Mouse (Mus musculus) frontal cortex, postnatal 25 days (tissue): ENCODE data around the gene Pip4k2a.

Experiments
- DNase-seq, 2 experiments: peaks; one replicate each; pipeline ENCODE4 v3.0.0; 2022; ENCODE audit warnings: low spot score in 2 of 2

Pip4k2a gene

DNA sequence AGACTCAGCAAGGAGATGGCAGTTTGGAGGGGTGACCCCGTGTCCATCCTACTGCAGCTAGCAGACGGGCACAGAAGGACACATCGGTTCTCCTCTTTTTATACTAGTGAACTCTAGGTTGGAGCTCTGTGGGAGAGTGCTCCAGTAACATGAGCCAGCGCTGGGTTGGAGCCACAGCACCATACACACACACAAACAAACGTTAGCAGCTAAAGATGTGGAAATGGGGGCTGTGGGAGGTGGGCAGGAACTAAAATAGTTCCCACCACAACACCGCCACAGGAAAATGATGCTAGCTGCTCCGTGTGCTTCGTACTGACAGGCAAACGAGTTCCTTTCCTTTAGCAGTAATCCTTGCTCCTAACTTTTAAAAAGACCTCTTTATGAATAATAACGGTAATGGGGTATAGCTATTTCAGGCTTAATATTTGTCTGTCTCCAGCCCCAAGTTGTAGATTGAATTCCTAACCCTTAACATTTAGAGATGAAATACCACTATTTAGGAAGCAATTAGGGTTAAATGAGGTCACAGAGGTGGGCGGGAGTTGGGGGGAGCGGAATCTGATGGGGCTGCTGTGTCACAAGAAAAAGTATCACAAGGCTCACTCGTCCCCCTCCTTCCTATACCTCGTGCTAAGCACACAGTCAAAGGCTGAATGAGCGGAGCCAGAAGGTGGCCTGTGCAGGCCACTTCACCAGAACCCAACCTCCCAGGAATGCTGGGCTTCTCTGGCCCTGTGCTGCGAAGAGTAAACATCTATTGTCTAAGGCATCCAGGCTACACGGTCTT, 73.9 kb downstream of the Pip4k2a start:
- DNase-seq, result no peak

DNA sequence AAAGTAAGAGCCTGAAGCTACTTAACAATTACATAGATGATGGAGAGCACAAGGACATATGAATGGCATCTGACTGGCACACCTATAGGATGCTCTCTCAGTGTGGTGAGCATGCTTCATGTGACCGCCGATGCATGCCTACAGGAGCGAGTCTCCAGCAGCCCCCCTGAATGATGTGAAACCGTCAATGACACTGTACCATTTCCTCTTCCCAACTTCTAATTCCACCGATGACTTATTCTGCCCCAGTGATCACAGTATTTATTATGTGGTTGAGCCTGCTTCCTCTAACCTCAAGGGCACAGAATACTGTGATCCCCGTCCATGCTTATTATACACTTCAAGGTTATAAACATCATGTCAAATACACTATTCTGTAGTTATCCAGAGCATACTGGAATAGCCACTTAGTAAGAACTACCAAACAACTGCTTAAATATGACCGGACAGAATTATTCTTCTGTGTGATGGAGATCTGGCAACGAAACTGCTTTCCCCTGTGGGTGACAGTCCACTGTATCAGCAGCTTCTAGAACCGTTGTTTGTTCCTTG, 74.8 kb downstream of the Pip4k2a start:
- DNase-seq, result no peak

DNA sequence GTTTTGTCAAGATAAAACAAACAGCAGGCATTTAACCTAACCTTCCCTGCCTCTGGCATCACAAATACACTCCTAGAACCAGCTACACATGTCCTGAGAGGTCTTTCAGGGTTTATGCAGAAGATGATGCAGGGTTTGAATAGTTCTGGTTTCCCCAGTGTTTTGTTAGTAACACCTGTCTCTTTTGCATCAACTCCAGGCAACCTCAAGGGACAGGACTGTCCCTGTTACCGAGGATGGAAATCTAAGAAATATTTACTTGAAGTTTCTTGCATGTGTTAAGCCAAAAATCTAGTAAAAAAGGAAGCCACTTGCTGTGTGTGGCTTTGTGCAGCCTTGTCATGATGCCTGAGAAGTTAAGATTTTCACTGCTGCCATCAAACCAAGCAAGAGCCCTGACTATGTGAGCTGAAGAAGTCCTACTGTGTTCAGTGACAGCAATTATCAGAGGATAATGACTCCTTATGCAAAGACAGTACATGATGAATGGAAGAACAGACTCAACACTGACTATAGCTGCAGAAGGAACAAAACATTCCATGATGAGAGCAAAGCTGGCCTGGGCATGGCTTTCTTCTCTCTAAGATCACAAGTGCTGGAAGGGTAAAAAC, 76.3 kb downstream of the Pip4k2a start:
- no peak for DNase-seq

DNA sequence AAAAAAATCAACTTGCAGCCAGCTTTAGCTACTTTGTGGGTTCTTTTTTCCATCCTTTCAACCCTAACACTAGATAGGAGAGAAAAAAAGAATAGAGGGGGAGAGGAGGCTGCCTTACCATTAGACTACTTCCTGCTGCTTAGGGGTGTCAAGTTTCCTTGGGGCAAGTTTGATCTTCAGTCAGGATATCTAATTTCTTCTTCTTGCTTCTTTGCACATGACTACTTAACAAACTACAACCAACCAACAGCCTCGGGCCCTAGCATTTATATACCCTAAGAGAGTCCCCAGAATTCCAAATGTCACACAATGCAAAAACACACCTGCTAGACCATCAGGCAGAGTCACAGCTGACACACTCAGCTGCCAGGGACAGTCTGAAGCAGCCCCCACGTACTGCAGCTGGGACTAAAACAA, 77.5 kb downstream of the Pip4k2a start:
- DNase-seq, result no peak

DNA sequence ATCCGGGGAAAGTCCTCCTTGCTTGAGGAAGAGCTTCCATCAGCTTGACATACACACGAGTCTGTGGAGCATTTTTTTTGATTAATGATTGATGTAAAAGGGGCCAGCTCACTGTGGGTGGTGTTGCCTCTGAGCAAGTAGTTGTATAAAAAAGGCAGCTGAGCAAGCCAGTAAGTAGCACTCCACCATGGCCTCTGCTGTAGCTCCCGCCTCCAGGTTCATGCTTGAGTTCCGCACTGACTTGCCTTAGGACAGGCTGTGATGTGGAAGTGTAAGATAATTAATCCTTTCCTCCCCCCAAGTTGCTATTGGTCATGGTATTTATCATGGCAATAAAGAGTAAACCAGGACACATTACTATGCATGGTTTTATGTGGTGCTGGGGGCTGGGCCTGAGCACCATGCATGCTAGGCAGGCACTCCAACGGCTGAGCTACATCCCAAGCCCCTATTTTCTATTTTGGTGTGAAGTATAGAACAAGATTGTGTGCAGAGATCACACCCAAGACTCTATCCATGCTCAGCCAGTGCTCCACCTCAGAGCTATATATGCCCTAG, 78.0 kb downstream of the Pip4k2a start:
- no peak for DNase-seq

DNA sequence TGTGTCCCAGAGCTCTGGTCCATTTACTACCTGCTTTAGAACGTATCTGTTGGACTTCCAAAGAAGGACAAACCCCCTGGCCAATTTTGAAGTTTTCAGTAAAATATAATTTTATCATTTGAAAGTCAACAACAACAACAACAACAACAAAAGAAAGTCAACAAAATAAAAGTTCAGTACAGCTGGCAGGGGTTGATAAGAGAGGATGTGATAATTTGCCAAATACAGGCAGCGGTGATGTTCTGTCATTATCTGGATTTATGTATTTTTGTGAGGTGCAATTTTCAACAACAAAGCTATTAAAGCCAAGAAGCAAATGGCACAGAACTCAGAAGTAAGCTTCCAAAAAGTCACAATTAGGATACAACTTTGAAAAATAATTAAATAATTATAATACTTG, 80.1 kb downstream of the Pip4k2a start:
- DNase-seq, result no peak

DNA sequence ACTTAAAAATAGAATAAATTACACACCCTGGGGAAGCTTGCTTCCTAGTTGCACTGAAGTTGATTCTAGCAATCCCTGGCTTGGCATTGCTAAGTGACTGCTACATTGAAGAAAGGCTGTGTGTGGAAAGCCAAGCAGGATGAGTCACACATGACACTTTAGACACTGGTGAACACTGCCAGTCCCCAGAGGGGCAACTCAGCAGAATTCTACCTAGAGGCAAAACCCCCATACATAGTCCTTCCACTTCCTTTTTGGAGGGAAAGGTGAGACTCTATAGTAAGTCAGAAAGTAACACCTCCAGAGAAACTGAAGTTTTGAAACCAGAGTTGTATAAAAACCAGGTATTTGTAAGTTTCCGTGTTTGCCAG, 80.6 kb downstream of the Pip4k2a start:
- no peak for DNase-seq

DNA sequence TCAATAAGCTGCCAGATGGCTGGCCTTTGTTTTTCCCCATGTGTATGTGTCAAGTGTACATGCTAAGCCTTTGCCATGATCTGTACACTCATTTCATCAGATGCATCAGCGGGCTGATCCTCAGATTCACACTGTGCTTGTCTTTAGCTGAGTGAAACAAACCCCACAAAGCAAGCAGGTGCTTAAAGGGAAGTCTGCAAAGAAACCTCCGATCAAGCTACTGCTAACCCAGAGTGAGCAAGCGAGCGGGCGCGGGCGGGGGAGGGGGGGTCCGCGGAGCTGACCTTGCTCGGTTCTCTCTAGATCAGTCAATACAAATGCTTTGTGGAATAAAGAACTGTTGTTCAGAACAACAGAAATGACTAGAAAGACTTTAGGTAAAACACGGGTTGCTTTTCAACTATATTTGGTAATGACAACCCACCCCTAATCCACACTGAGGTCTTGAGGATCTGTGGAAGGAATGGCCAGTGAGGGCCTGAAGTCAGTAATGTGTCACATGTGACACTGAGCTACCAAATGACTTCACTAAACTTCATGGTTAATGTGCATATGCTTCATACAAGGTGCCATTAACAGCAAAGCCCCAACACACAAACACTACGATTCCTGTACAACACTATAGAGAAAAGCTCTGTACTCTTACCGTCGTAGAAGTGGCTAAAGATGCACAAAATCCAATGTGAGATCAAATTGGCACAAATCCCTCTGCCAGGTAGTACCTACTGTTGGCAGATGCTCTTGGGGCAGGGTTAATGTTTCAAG, 81.1 kb downstream of the Pip4k2a start:
- no peak for DNase-seq

DNA sequence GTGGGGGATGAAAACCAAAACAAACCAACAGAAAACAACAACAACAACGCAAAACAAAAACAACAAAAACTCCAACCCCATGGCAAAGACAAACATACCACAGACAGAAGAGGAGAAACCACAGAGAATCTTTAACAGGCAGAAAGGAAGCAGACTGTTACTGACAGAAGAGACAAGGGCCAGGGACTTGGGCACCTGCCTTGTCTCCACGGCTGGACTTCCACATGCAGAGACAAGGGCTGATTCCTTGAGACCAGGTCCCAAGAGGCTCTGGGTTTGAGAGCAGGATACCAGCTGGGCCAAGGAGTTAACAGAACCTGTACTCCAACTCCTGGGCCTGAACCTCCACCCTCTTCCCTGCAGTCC, 81.9 kb downstream of the Pip4k2a start:
- no peak for DNase-seq

DNA sequence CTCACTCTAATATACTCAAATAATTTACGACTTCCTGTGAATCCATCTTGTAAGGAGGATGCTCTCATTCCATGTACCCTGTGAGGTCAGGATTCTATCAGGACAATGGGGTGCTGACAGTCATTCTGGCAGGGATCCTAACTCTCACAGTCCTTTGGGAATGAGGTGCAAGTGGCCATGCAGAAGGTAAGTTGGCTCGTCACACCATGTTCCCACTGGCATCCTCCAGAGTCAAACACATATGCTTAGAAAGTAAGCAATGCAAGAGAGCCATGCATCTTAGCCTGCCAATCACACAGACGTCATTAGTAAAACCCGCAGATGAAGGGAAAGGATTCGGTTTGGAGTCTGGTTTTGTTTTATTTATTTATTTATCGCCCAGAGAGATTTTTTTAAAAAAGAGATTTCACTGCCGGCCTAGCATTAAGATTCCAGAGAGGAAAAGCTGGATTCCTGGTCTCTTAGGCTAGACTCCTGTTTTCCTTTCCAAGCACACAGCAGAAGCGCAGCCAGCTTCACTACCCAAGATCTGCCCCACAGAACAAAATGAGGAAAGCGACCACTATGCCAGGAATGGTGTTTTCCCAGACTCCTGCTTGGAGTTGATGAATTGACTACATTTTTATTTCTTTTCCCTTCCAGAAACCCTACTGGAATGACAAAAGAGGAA, 82.4 kb downstream of the Pip4k2a start:
- no peak for DNase-seq

DNA sequence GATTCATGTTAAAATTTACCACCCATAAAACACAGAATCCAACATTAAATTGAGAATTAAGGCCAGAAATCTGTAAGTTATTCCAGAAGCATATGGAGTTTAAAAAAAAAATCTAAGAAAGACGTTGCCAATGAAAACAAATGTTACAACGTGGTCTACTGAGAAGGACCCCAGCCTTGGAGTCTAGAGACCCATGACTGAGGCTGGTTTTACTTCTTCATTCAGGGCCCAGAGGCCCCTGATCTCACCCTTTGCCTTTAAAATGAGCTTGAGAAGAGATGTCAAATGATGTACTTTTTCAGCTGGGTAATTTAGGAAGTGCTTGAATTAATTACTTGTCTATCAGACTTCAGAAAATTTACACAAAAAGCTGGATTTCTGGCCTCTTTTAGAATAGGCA, 83.2 kb downstream of the Pip4k2a start:
- no peak for DNase-seq

DNA sequence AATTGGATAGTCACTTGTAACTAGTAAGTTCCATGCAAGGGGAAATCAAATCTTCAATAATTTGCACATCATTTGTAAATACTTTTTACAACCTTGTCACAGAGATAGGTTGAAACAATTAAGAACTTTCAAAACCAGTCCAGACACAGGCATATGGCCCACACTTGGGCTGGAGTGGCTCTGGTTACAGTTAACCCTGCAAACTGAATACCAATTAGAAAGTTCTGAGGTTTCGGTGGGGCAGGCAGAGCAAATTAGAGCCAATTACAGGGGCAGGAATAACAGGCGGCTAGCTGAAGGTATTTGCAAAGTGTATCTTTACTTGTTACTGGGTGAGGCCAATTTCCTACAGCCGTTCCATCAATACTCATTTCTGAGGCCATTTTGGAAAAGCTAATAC, 84.3 kb downstream of the Pip4k2a start:
- no peak for DNase-seq

DNA sequence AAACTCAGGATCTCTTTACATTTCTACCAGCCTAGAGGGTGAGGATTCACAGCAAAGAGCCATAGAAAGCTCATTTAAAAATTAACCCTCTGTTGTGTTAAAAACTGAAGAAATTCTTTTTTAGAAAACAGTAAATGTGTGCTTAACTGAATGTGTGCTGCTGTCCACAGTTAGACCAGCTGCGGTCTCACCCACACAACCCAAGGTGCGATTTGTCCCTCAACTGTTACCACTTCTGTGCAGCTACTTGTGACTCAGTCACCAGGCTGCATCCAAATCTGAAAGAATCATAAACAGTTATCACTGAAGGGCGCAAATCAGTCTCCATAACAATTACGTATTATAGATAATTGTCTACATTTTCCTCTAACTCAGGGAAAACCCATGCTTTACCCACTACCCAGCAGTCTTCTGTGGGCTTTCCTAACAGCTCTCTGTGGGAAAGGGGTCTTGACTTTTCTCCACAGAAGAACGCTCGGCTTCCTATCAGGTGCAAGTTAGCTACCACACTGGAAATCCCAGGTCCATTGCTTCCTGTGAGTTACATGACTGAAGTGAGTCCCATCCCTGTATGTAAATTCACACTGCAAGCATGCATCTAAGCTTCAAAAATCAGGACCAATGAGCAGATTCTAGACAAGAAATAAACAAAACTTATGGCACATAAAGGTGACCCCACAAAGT, 86.5 kb downstream of the Pip4k2a start:
- DNase-seq, result no peak

DNA sequence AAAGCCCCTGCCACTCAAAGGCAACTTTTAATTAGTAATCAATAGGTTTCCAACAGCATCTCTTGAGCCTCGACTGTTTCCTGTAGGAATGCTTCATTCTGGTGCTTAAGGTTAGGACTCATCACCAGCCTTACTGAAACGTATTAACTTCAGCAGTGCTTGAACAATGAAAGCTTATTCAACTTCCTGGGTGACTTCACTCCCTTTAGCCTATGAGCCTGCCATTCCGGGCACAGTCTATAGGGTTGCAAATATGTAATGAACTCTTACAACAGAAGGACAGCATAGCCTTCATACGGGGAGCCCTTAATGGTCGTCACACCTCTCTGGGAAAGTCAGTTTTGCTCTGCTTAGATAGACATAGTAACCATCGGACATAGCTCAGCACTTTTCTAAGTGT, 87.7 kb downstream of the Pip4k2a start:
- DNase-seq, result no peak

DNA sequence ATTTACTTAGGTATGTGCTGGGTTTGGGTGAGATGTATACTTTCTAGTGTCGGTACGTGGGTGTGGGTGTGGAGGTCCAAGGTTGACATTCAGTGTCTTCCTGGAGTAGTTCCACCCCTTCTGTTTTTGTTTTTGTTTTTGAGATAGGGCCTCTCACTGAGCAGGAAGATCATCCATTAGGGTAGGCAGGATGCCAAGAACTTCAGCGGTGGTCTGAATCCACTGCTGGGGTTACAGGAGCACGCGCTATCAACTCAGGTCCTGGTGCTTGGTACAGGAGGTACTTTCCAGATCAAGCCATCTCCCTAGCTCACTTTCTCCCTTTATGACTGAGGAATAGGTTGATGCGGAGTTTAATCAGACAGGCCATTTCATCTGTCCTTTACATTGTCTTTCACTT, 88.2 kb downstream of the Pip4k2a start:
- no peak for DNase-seq

DNA sequence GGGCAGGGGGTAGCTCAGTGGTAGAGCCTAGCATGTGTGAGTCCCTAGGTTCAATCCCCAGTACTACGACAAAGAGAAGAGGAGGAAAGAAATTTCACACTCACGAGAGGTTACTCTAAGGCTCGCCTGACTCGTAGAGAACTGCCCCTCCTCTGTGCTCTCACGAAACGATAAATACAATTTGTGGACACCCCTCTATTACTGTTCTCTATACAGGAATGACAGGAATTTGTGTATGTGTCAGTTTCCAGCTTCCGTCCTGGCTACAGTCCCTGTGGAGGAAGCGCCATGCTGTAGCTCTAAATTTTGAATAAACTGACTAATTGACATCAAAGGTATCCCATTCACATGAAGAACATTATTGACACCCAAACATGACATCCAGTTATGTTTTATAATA, 90.7 kb downstream of the Pip4k2a start:
- DNase-seq, result no peak

DNA sequence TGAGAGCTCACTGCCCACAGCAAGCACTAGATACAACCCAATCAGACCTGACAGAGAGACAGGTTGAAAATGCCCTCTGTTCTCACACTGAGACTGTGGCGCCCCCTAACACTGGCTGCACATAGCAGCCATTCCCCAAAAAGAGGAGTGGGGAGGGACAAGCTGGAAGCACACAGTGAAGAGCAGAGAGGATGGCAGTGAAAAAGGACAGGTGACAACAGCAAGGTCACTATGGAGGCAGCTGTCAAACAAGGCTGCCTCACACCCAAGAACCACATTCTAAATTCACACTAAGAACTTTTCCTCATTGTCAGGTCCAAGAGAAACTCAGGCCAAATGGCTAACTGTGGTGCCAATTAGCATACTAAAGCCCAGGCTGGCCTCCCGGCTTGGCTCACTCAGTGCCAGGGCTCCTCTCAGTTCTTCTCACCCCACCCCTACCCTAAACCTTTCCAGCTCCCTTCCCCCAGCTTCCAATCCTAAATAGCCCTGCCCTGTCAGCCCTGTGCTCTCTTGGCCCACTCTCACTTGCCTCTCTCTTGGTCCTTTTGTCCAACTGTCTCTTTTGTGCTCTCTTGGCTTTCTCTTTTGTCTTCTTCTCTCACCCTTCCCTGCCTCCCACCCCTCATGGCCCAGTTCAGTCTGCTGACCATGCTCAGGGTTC, 91.4 kb downstream of the Pip4k2a start:
- no peak for DNase-seq

DNA sequence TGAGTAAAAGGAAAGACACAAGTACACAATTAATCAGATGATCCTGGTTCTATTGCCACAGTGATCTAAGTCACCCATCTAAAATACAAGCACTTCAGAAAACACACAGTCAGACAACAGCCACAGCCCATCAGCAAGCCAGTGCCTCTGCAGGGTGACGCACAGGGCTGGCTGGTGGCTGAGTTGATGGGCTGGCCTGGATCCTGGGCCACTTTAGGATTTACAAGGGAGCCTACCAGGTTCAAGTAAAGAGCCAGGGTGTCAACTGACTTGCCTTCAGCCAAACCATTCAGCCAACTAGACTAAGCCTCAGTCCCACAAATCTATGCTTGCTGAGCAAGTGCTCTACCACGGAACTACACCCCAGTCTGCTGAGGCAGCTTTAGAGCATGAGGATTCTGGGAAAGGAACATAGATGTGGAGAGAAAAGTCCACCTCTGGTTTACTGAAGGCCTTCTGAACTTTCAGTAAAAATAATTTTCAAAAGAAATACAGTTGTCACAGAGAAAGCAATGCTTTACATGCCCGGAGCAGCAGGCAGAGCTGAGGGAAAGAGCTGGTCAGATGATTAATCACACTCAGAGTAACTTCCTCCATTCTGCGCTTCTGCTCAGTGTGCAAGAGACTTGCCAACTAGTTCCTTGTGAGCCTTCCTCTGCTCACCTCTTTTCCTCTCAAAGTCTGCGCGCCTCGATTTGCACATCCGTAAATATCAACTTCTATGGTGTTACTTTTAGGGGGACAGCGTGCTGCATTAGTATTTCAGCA, 94.4 kb downstream of the Pip4k2a start:
- no peak for DNase-seq

DNA sequence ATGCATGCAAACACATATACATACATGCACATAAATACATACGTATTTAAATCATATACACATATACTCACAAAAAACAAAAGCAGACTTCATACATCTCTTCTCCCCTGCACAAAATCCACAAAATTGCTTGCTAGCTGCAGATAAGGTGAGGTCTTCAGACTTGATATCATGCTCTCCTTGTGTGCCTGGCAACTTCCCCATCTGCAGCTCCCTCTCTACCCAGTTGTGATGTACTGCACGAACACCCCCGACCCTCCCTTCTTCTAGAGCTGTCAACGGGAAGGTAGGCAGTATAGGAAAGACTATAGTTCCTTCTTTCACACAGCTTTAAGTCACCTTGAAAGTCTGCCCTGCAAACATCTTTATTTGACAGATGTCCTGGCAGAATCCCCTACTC, 96.8 kb downstream of the Pip4k2a start:
- DNase-seq, result no peak

DNA sequence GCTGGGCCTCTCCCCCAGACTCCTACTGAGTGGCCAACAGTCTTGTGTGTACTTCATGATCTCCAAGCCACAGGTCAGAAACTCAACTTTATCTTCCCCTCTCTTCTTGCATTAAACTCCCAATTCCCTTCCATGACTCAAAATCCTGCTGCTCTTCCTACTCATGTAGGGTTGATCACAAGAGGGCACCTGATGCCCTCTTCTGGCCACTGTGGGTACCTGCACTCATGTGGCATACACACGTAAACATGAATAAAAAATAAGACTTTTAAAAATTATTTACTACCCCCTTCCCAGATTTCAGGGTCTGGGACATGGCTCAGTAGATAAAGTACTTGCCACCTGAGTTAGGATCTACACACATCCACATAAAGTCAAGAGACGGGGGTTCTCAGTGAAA, 97.3 kb downstream of the Pip4k2a start:
- no peak for DNase-seq
